Mouse (Mus musculus) stomach, postnatal 0 days (tissue): ENCODE results near the gene Eif4e1b. TPM values are rescaled to one million over a fixed set of nuclear protein-coding genes. Genes with fewer than 3 reads are reported as not detected.

Source experiments
- ATAC-seq: fragments of 200-750 bp; cut with Nextera tagmentation; 2 replicates; pipeline ENCODE4 v1.8.0; 2017; ENCODE audit not compliant: low FRiP score, low TSS enrichment
- DNase-seq: peaks from one replicate; pipeline ENCODE4 v3.0.0-alpha.2; 2016; ENCODE audit warnings: low spot score
- H3K27ac ChIP-seq: fragments of 300-500 bp; sonication (generic); replicated peaks from 2 replicates; pipeline ENCODE4 v1.5.1; 2014; ENCODE audit warnings: mild to moderate bottlenecking, control low read depth
- H3K27me3 ChIP-seq: fragments of 300-500 bp; sonication (generic); 2 replicates; pipeline ENCODE4 v1.6.1; 2014; ENCODE audit warnings: low read length; ENCODE audit not compliant: control insufficient read depth, insufficient read depth
- H3K36me3 ChIP-seq: fragments of 300-500 bp; sonication (generic); 2 replicates; pipeline ENCODE4 v1.6.1; 2014; ENCODE audit warnings: low read length, mixed read lengths; ENCODE audit not compliant: control insufficient read depth, insufficient read depth
- H3K4me1 ChIP-seq: fragments of 300-500 bp; sonication (generic); replicated peaks from 2 replicates; pipeline ENCODE4 v1.6.1; 2014; ENCODE audit warnings: antibody characterized with exemption; ENCODE audit not compliant: control insufficient read depth, insufficient read depth
- H3K4me2 ChIP-seq: fragments of 300-500 bp; sonication (generic); replicated peaks from 2 replicates; pipeline ENCODE4 v1.6.1; 2014; ENCODE audit warnings: low read depth, mild to moderate bottlenecking, control low read depth, moderate library complexity
- H3K4me3 ChIP-seq: fragments of 300-500 bp; sonication (generic); 2 replicates; pipeline ENCODE4 v1.5.1; 2014; ENCODE audit warnings: low read depth, low read length, control low read depth
- H3K9ac ChIP-seq: fragments of 300-500 bp; sonication (generic); 2 replicates; pipeline ENCODE4 v1.6.1; 2014; ENCODE audit warnings: mild to moderate bottlenecking, low read length, control low read depth, mixed read lengths
- H3K9me3 ChIP-seq: fragments of 300-500 bp; sonication (generic); 2 replicates; pipeline ENCODE4 v1.6.1; 2016; ENCODE audit warnings: low read length; ENCODE audit not compliant: control insufficient read depth
- CTCF ChIP-seq: IDR thresholded peaks from 2 replicates; pipeline ENCODE4 v1.5.1; 2016; ENCODE audit warnings: antibody characterized with exemption, low read depth, mild to moderate bottlenecking, moderate library complexity
- EP300 ChIP-seq: optimal IDR thresholded peaks from 2 replicates; pipeline ENCODE3; 2016; ENCODE audit warnings: antibody characterized with exemption
- WGBS: fragments of 180-500 bp; shearing (Covaris S2); extraction: QIAGEN DNeasy Blood & Tissue Kit; methylation state at CpG from one replicate; pipeline ENCODE4 v1.1.7; 2014; 5-methylcytosine and 5-hydroxymethylcytosine counted together
- polyA plus RNA-seq: library from polyadenylated mRNA; unstranded; fragments of >200 nt; fragmentation: Nextera tagmentation; extraction: Ambion mirVana; gene quantifications from 2 replicates; pipeline ENCODE4 v1.2.1, GENCODE M21; 2015

The Eif4e1b gene
- polyA plus RNA-seq, 1 experiment from 2014 or later = not detected

DNA sequence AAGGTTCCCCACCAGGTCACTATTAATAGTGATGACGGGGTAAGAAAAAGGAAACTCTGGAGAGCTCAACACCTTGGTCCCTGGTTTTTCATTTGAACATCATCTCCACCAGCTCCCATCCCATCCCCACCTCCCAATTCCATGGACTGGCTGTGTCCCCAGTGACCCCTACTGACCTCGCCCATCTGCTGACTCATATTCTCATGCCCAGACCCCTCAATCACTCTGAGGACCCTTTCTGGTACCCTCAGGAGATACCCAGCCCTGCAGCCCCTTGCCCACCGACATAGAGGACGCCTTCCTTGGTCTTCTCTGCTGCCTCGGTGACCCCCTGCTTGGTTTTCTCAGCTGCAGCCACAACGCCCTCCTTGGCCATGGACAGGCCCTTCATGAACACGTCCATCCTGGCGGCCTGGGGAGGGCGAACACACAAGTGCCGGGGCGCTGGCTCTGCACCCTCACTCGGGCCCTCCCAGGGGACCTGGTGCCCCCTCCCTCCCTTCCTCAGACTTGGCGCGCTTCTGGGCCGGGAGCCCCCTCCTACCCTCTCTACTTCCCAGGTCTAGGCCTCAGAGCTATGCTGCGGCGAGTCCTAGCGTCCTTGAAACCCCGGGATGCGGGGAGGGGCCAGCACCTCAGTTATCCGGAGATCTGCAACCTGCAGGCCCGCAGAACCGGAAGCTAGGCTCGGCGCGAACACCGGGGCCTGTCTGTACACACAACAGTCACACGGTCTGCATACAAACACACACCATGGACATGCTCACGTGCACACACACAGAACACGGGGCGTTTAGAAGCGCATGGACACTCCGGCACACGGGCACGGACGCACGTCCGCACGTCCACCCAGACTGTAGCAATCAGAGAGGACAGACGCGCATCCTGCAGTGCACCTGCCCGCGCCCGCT is 18.3 kb upstream of the Eif4e1b start:
- no peaks in the 10 kb centered on the region for H3K4me1 ChIP-seq
- no peaks in the 10 kb centered on the region for H3K36me3 ChIP-seq
- 0 out of 2 replicates have a peak, but pooled peaks have one; percentile 36 for ATAC-seq
- H3K4me3 ChIP-seq = peak overlapping the region; percentile 2; the same call in 1 of the 2 replicates
- no peak overlapping the region for H3K9ac ChIP-seq
- TF ChIP-seq EP300 (no peak), CTCF (no peak)
- WGBS = 7% methylated on average over 44 of the region's 44 CpGs
- no peaks in the 10 kb centered on the region for H3K9me3 ChIP-seq
- no peak for DNase-seq
- peaks cover 10% of the 10 kb centered on the region; the same call in 1 of the 2 replicates for H3K27me3 ChIP-seq
- H3K4me2 ChIP-seq = peak overlapping the region; percentile 37
- no peak overlapping the region for H3K27ac ChIP-seq

DNA sequence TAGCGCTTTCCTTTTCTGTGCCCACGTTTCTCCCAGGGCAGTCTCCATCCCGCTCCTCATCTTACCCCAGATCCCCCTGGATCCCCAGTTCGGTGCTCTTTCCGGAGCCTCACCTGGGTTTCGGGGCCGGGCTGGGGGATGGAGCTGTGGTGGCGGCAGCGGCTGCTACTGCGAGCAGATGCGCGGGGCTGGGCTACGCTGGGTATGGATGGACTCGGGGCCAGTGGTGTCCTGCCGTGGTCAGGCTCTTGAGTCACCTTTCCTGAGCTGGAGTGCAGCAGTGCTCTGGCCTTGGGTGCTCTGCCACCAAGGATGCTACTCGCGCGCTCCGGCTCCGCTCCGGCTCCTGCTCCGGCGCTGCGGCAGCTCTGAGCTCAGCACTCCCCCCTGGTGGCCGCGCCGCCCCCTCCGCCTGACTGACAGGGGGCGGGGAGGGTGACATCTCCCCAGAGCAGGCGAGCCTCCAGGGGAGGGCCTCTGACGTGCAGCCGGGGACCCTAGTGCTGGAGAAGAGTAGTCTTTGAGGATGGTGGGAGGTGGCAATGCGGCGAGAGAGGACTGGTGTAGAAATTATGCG is 17.5 kb upstream of the Eif4e1b start, which contains the start of gene Sncb:
TSS of gene Sncb (minus strand) at position 404 of the 577 bp plus-strand sequence.
- Histone ChIP-seq H3K4me3 (peak within 1 kb of the TSS; percentile 2; the same call in 1 of the 2 replicates), H3K27me3 (peaks cover 10% of the 10 kb centered on the region; the same call in 1 of the 2 replicates), H3K4me1 (no peaks in the 10 kb centered on the region), H3K4me2 (peak within 1 kb of the TSS; percentile 37), H3K9me3 (no peaks in the 10 kb centered on the region), H3K36me3 (no peaks in the 10 kb centered on the region), H3K9ac (no peak within 1 kb of the TSS), H3K27ac (no peak within 1 kb of the TSS)
- 2% methylated on average over 35 of the region's 35 CpGs for WGBS
- ATAC-seq (peak; percentile 45; the same call in 1 of the 2 replicates), DNase-seq (peak; percentile 68)
- TF ChIP-seq EP300 = no peak
- peak; percentile 80 for TF ChIP-seq CTCF

- no peak overlapping the region for H3K27ac ChIP-seq
- TF ChIP-seq CTCF (no peak), EP300 (no peak)
- DNase-seq = no peak
These were observed 16.8 kb upstream of the Eif4e1b start for GRCm38 (mm10) chr13:54767012-54767411.

DNA sequence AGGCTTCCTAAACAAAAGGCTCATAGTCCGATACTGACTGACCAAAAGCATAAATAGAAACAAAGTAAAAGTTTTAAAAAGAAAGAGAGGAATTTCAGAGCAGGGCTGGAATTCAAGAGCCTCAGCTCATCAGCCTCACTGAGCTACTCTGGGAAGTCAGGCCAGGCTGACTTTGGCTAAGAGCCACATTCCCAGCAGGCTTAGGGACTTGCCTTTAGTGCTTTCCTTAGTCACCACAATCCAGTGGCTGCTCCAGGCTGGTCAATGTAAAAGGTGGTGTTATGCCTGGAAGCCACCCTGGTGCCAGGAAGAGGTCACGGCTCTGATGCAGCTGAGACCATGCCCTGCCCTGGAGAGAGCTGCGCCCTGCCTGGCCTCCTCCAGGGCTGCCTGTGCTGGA is 3.2 kb upstream of the Eif4e1b start:
- no peak for DNase-seq
- 64% methylated on average over 3 of the region's 3 CpGs for WGBS
- no peak for TF ChIP-seq CTCF
- no peak for TF ChIP-seq EP300
- Histone ChIP-seq H3K27ac (no peak overlapping the region), H3K4me1 (no peaks in the 10 kb centered on the region), H3K27me3 (no peaks in the 10 kb centered on the region), H3K9me3 (no peaks in the 10 kb centered on the region), H3K9ac (no peak overlapping the region), H3K4me2 (no peak overlapping the region), H3K4me3 (no peak overlapping the region), H3K36me3 (no peaks in the 10 kb centered on the region)
- ATAC-seq = no peak

More at GRCm38 (mm10) chr13:54767012-54767411, 16.8 kb upstream of the Eif4e1b start:
- H3K9ac ChIP-seq = no peak overlapping the region
- 81% methylated on average over 4 of the region's 4 CpGs for WGBS
- H3K4me1 ChIP-seq = no peaks in the 10 kb centered on the region
- H3K9me3 ChIP-seq = no peaks in the 10 kb centered on the region
- H3K36me3 ChIP-seq = no peaks in the 10 kb centered on the region
- no peak for ATAC-seq
- H3K4me2 ChIP-seq = no peak overlapping the region
- H3K4me3 ChIP-seq = no peak overlapping the region
- H3K27me3 ChIP-seq = peaks cover 10% of the 10 kb centered on the region; the same call in 1 of the 2 replicates

- 79% methylated on average over 3 of the region's 3 CpGs for WGBS
These were observed 2.7 kb upstream of the Eif4e1b start for GRCm38 (mm10) chr13:54781086-54781485.

More at GRCm38 (mm10) chr13:54781086-54781485, 2.7 kb upstream of the Eif4e1b start:
- Histone ChIP-seq H3K36me3 (no peaks in the 10 kb centered on the region), H3K4me2 (no peak overlapping the region), H3K4me3 (no peak overlapping the region), H3K27me3 (no peaks in the 10 kb centered on the region), H3K9me3 (no peaks in the 10 kb centered on the region), H3K27ac (no peak overlapping the region), H3K9ac (no peak overlapping the region), H3K4me1 (no peaks in the 10 kb centered on the region)
- TF ChIP-seq CTCF (no peak), EP300 (no peak)
- DNase-seq (no peak), ATAC-seq (no peak)
